Mouse (Mus musculus): ENCODE data around the gene Slc16a11.

The Slc16a11 gene

DNA sequence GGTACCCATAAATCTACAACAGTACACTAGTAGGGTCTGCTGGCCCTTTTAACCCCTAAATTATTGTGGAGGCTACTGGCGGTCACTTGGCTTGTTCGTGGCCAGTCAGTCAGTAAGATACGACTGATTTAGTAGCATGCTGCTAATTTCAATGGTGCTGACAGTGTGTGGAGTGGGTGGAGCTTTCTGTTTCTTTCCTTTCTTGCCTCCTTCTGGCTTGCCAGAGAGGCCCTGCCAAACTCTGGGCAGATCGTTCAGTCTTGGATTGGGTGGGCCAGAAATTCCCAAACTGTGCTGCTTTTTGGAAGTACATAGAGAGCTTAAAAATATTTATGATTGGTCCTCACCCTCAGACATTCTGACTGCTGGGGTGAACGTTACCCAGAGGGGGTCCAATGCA, 14.6 kb downstream of the Slc16a11 start:
- DNase-seq (ENCODE audit: low read depth): no peak

DNA sequence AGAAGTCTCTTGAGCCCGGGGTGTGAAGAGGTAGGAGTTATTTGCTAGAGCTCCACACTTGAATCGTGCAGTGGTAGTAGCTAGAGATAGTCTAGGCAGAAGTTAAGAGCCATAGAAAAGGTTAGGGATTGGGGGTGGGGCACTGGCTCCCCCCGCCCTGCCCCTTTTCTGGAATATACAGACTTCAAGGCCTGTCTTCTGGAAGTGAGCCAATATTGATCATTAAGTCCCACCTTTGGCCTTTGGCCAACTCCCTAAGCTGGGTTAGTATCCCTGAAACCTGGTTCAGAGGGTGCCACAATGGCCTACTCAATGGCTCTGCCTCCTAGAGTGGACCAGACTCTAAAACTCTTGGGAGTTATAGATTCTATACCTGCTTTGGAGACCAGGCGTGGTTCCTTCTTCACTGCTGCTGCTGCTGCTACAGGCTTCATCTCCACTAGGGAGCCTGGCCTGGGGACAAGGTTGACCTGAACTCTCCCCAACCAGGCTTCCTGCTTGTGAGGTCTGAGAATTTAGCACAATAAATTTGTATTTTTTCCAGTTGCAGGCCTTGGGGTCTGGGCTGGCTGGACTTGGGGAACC, 15.2 kb downstream of the Slc16a11 start:
- DNase-seq (ENCODE audit: low read depth): no peak

DNA sequence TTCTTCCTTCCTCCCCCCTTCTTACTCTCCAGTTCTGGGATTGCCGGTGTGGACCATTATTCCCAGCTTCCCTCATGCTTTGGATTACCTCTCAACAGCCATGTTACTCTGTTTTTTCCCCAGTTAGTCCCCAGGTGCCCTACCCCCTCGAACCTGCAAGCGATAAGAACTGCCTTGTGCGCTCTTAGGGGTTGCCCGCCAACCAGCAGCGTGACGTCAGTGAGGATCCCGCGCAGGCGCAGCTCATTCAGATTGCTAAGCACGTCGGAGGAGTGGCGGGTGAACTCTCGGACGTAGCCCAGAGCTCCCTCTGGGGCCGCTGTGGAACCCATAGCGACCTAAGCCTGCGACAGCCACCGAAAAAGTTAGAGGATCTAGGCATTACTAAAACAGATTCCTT, 16.3 kb downstream of the Slc16a11 start:
- DNase-seq (ENCODE audit: low read depth): peak; percentile 90

DNA sequence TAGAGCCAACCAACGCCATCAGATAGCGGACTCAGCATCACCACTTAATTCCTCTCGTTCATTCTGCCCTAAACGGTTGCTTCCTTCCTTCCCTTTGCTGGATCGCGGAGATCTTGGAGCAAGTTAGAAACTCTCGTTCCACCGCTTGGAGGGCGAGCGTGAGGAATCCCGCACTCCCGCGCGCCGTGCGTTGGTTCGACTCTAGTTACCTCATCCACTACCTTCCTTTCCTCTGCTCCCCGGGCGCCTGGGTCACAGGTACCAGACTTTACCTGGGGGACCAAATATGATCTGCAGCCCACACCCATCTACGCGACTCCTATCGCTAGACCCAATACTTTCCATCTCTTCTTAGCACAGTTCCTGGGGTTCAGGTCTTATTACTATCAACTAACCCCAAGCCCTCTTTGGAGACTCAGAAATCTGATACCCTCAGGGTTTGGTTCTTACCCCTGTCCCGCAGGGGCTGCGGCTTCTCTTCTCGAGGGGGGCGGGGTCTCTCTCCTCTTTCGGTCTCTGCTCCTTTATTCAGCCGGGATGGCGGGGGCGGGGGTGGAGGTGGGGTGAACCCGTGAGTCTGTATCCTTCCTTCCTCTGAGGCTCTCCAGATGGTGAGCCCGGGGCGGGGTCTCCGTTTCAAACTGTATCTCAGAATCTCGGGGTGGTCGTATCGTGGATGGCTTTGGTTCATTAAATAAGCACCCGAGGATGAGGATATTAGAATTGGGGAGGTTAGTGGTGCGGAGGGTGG, 16.9 kb downstream of the Slc16a11 start, which contains the start of gene Bcl6b:
Gene Bcl6b (minus strand): TSS at position 539 of the 751 bp plus-strand sequence.
- DNase-seq (ENCODE audit: low read depth): no peak

DNA sequence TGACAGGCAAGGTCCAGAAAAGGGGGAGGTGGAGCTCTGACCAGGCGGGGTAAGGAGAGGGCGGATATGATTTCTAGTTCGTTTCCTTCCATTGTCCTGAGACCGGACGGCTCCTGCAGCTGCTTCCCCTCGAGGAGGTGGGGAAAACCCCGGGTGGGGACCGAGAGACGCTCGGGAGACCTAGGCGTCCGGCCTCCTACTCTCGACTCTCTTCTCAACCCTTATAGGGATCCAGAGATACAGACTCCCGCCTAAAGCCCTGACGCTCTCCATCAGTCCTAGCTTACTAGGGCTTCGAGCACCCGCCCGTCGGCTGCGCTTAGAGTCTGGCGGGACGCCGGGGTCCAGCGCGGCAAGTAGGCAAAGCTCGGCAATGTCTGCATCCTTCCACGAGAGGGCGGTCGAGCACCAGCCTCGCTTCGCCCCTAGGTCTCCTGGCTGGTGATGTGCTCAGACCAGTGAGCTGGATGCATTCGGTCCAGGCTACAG, 17.7 kb downstream of the Slc16a11 start:
- DNase-seq (ENCODE audit: low read depth): peak; percentile 90

DNA sequence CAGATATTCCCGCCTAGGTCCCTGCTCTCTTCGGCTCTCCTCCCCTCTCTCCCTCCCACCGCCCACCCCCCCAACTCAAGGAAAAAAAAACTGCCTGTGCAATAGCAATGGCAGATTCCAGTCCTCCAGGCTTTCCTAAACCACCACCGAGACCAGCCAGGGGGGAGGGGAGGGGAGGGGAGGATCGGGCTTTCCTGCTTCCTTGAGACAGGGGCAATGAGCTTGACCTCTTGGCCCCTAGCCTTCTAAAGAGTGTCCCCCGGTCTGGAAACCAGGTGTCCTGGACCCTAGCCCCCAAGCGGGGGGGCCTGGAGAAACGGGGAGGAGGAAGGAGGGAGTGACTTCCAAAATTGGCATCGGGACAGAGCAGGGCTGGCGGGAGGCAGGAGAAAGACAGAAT, 20.0 kb downstream of the Slc16a11 start:
- DNase-seq (ENCODE audit: low read depth): no peak

DNA sequence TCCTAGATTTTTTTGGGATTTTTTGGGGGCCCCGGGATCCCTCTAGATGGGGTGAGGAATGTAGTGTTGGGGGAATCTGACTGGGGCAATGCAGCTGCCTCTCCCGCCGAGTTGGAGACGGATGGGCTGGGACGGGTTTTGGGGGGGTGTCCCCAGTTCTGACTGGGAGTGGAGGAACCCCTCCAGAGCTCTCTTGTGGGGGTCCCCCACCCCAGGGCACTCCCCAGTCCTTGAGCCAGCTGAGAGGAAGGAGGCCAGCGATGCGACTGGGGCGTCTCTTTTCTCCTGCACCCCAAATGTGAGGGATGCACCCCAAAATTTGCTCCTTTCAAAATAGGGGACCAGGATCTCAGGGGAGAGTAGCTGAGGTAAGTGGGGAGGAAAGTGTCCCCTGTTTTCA, 20.5 kb downstream of the Slc16a11 start:
- DNase-seq (ENCODE audit: low read depth): no peak

DNA sequence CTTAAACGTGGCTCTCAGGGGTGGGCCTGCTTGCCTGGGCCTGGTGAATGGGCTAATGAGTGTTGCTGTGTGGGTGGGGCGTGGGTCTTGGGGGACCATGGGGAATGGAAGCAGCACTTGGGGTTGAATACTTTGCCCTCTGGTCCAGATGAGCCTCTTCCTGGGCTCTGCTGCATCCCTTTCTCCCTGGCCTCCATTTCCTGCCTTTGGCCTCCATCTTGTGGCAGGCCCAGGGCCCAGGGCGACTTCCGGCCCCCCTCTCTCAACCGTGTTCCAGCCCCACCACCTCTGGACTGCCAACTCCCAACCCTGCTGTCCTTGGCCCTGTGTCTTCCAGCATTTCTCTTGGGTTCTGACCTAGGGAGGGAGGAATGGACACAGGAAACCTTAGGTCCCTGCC, 21.5 kb downstream of the Slc16a11 start:
- no peak for DNase-seq (ENCODE audit: low read depth)

DNA sequence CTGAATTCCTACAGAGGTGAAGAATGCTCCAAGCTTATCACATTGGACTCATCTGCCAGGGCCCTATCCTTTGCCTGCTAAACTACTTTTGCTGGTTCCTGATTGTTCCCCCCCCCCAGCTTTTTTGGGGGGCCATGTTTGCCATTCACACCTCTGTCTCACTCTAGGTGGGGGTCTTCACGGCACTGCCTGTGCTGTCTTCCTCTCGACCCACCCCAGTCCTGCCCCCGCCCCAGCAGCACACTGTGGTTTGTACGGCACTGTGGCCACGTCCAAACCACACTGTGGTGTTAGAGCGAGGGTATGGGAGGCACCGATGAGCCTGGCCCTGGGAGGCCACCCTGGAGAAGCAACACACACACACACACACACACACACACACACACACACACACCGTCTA, 21.9 kb downstream of the Slc16a11 start:
- DNase-seq (ENCODE audit: low read depth): no peak

DNA sequence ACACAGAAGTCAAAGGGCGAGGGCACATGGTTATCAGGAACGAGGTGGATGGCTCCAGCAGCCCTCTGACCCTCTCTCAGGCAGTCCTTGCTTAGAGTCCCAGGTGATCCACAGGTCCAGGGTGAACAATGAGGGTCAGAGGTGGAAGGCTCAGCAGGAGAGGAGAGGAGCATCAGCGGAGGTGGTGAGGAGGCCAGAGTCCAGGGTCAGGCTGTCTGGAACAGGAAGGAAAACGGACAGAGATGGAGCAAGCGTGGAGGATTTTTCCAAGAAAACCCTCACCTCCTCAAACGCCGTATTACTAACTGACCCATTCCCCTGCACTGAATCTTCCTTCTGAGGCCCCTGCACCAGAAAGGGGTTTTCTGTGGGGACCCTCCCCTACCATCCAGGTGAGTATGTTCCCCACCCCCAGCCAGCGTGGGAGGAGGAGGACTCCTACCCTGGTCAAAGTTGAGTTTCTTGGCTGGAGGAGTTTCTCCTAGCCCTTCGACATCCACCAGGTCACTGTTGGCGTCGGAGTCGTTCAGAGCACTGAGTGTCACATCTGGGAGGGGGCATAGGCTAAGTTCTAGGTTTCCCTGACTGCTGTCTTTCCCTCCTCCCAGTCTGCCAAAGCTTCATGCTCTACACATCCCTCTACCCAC, 22.8 kb downstream of the Slc16a11 start:
- DNase-seq (ENCODE audit: low read depth): no peak

DNA sequence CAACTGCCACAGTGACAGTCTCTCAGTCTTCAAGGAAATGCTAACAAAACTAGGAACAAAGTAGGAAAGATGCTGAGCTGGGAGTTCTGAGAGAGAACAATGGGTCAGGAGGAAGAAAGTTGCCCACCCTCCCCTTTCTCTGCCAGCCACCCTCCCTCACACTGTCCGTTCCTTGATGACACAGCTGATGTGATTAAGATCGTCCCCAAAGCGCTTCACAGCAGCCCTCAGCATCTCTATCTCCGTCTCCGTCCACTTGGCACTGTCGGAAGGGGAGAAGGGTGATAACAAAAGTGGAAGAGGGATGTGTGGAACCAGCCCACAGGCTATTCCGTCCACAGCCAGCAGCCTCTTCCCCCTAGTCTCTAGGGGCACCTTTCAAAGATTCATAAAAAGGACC, 24.2 kb downstream of the Slc16a11 start:
- DNase-seq (ENCODE audit: low read depth): no peak

DNA sequence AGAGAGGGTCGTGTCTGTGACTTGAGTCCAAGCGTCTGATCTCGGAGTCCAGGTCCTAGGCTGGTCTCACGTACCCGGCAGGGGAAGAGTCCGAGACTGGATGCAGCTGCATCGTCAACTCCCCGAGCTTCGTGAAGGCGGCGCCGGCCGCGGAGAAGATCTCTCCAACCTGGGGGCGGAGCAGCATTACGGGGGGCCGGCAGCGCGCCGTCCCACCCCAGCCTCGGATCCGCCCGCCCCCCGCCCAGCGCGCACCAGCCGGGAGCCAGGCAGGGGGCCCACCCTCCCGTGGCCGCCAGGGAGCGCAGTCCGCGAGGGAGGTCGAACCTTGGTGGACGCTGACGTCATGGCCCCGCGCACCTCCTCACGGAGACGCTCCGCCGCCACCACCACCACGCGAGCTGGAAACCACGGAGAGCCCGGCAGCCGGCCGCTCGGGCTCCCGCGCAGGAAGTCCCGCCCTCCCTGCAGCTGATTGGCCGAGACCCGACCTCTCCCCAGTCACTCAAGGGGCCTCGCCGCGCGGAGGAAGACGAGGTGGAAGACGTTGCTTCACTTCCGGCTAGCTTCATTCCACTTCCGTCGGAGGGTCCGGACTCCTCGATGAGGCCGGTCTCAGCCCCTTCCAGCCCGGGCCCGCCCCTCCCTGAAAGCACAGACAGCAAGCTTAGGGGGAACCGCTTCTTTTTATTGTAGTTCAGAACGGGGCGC, 25.1 kb downstream of the Slc16a11 start, which contains the start of gene 0610010K14Rik:
Gene 0610010K14Rik (minus strand): TSS at position 458 of the 711 bp plus-strand sequence.
- peak; percentile 95 for DNase-seq (ENCODE audit: low read depth)

DNA sequence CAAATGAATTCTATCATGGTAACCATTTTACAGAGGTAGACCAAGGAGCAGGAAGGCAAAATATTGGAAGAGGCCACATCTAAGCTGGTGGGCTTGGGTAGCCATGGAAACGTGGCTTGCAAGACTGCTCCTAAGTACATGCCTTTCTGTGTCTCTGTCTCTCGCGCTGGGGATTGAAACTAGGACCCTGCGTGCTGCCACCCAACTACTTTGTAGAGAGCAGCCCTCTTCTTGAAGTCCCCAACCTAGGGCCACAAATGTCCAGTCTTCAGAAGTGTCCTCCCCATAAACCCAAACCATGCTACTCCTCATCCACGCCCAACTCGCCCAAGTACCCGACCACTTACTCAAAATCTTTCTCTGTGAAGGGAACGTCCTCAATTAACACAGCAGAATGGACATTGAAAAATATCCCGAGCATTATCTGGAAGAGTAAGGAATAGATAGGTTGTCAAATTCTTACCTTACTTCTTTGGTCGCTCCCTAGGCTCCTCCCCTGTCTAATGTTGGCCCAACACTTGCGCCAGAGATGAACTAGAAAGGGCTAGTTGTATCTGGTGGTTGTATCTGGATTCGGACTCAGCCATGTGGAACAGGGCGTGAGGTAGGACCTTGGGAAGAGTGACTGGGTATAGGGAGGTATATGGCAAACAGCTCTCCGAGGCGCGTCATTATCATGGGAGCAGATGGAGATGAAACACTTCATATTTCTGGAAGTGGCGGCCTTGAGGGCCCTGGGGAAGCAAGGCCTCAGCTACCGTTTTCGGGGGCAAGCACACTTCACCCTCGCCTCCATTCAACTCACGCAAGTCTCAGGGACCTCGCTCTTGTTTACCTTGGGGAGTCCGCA, 26.3 kb downstream of the Slc16a11 start:
- peak; percentile 47 for DNase-seq (ENCODE audit: low read depth)

DNA sequence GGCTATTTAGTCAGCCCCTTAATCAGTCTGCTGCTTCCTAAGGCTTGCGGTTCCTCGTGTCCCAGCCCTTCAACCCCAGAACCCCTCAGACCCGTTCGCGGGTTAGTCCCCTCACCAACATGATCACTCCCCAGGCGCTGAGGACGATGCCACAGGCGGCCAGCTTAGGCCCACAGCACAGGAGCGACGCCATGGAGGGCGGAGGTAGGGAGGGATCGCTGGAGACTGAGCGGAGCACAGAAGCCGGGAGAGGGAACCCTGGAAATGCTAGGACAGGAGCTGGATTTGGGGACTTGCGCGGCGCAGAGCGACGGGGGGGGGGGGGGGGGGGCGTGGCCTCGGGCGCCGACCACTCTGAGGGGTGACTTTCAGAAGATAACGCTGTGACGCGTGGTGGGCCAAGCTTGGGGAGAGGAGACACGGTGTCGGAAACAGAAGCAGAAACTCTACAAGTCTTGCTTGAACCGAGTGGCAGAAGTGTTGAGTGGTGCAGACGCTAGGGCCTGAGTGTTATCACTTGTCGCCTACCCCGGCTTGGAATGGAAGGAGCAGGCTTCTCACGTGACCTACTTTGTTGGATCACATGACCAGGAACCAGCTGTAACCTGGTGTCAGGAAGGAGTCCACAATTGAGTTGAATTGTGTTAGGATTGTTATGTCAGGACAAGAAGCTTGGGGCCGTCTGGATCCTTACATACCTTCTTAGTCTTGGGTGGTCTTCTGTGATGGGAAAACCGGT, 27.2 kb downstream of the Slc16a11 start, which contains the start of the genes Gm21988 and Rnasek:
Gene Gm21988 (minus strand): TSS at position 290 of the 739 bp plus-strand sequence.
Gene Rnasek (minus strand): TSS at position 302 of the 739 bp plus-strand sequence.
- DNase-seq (ENCODE audit: low read depth): peak; percentile 93

DNA sequence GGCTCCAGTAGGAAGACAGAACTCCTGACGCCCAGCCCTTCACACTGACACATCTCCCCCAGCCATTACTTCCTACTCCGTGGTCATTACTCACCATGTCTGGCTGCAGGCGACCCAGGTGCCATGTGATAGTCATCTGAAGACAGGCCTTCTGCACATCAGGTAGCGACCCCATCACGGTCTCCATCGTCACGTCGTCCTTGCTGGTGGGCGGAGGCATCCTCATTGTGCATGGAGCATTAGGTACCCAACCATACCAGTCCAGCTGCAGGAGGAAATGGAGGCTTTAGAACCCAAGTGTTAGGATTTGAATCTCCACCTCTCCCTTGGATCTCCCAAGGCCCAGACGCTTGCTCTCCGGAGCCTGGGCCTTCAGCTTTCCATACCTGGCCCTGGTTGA, 30.0 kb downstream of the Slc16a11 start:
- DNase-seq (ENCODE audit: low read depth): no peak

DNA sequence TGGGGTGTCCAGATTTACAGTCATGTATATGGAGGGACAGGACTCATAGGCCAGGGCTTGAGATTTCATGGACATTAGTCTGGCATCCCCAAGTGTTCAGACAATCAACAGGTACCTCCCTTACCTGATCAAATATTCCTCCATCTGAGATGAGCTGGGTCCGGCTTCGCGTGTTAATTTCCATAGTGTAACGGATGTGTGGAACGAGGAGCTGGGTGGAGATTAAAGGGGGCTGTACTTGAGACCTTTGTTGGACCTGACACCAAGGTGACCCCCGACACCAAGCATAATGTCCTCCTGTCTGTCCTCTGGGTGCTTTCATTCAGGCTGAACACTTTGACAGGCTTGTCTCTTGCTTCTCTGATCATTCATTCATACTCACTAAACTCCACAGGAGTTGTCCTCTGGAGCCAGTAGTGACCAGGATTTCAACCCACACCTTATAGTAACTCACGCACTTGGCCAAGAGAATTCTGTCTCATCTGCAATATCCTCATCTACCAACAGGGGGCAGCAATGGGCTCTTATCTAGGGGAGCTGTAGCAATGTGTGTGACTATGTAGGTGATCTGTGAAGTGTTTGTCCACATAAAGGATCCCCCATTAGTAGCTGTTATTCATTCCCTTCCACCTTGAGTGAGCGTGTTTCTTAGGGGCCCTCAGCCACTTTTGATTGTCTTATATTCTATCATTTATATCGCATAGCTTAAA, 34.7 kb downstream of the Slc16a11 start:
- peak; percentile 90 for DNase-seq (ENCODE audit: low read depth)

DNA sequence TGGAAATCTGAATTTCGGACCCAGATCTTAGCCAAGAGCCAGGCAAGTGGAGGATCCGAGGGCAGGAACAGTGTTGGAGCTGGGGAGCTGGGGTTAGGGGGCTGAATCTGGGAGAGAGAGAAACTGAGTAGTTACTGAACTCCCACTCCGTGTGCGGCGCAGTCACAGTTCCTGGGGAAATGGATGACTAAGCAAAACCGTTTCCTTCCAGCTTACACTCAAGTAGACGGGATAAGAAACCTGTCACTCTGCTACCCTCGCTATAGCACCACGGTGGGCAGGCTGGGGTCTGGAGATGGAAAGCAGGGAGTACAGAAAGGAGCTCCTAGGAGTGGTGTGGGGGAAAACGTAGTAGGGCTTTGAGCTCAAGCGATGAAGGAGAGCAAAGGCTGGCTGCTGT, 37.6 kb downstream of the Slc16a11 start:
- DNase-seq (ENCODE audit: low read depth): no peak

DNA sequence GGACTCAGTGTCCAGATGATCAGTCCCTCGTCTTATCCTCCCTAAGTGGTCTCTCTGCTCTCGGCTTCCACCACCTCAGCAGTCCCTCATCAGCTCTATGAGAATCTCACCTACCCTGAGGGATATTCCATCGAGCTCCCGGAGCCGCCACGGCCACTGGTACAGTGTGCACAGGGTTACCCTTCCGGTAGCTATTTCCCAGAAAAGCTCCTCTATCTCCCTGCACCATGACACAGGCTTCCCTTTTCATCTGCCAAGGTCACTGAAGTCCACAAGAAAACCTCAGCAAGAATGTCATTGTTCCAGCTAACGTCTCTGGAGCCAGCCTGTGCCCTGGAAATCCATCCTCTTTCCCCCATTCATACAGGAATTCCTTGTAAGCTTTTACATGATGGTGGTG, 39.3 kb downstream of the Slc16a11 start:
- DNase-seq (ENCODE audit: low read depth): no peak

DNA sequence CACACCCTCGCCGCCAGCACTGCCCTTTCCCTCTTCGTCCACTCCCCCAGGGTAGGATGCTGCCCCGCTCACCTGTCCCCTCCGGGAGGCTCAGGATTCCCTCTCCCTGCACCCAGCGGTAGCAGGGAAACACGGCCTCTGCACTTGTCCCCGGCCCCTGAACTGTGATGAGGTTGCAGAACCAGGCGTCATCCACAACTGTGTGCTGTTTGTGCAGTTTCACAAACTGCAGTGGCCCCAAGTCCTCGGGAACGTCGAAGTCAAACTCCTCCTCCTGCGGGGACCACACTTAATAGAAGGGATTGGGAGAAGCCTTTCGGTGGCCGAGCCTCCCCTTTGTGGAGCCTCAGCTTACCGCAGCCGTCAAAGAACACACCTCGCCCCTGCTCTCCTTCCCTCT, 41.8 kb downstream of the Slc16a11 start:
- peak; percentile 40 for DNase-seq (ENCODE audit: low read depth)
